Mouse (Mus musculus) stomach, adult 2 months (tissue): Measurements from ENCODE around the gene Hadh. TPM values are rescaled to one million over a fixed set of nuclear protein-coding genes. Genes with fewer than 3 reads are reported as not detected.

ENCODE experiments used
- polyA plus RNA-seq: library from polyadenylated mRNA; depleted of rRNA; stranded (reverse); fragments of >200 nt; gene quantifications from 2 replicates; pipeline ENCODE4 v1.2.3, GENCODE M21; 2012; rRNA removed

Hadh gene
- polyA plus RNA-seq, result 66.9 and 69.3 TPM in 2 replicates

GRCm38 (mm10) chr3:131271559-131272373 is at the start of gene Hadh:
TSS of gene Hadh (minus strand) at chr3:131272101.

DNA sequence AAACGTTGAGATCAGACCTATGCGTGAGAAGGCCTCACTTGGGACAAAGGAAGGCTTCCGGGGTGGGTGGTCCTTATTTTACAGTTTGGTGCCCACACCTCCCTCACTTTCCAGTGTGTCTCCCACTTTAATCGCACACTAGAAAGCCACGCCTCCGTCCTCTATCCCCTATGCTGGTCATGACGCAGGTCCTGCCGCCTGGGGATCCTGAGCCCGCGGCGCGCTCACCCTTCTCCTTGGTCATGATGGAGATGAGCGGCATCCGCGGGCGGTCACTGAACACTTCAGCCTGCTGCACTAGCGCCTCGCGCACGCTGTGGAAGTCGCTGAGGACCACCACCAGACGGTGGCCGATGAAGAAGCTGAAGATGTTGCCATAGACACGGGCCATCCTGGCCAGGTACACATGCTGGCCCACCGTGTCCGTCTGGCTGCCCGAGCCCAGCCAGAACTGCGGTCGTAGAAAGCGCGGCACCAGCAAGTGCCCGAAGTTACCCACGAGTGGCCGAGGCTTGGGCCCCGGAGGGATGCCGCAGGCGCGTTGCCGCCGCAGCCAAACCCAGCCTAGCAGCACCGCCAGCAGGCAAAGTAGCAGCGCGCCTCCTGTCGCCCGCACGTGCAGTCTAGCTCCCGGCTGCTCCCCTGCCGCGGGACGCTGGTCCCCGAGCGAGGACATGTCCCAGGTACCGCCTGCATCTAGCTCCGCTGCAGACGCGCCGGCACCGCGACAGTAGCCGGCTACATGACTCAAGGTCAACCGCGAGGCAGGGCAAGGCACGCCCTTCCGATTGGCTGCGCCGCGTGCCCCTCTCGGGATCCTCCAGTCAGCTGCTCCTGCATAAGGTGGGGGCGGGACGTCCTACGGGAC is 30.8 kb upstream of the Hadh start, which contains the start of gene Cyp2u1:
Cyp2u1 (minus strand) TSS at position 776 of the 868 bp plus-strand sequence.

Other genes starting within 250 kb of the Hadh start
- gene Lef1, start 161.6 kb downstream of the Hadh start, polyA plus RNA-seq, result 0.09 TPM in 2 replicates
- 1.2 and 2.5 TPM in 2 replicates for gene Cyp2u1, start 31.1 kb upstream of the Hadh start, polyA plus RNA-seq
- gene Sgms2, start 219.3 kb upstream of the Hadh start, polyA plus RNA-seq, result 2.6 and 2.9 TPM in 2 replicates